In genomic region chr5:45675032-45675431, GRCm38 (mm10) we compare ENCODE assay signal across 26 mouse cellular contexts. TPM values are rescaled to one million over a fixed set of nuclear protein-coding genes. Genes with fewer than 3 reads are reported as not detected.
A peak's percentile ranks its signal among the peaks of the same experiment; 100 is the strongest.
DNase-seq lines count a peak whose midpoint lies in the region; ATAC-seq lines count a peak whose summit lies in the region.
"Had no signal": no experiment of that assay in that cellular context is flagged by ENCODE, and none has a peak within 500 bp of the region (broad histone marks: within the 10 kb centered on the region; RNA-seq: fewer than 3 reads in every experiment).

No protein-coding gene starts in this region.

- ATAC-seq in CD4-positive, CD25-positive, alpha-beta regulatory T cell, adult 4 months = peak; percentile 74
- ATAC-seq: forebrain, postnatal 0 days; liver, embryonic 12.5 days; liver, postnatal 0 days had no signal

- DNase-seq in 3T3-L1 (ENCODE audit: low read depth, low spot score) (peak; percentile 52), adipocyte (ENCODE audit: low spot score) (peak; percentile 48)
- DNase-seq in naive thymus-derived CD4-positive, alpha-beta T cell, adult 2 months (ENCODE audit: low read depth) = peak; percentile 24
- DNase-seq in heart, postnatal 4 days = no peak
- no peak for DNase-seq in urinary bladder, postnatal 14 days (ENCODE audit: low spot score)
- no peak for DNase-seq in gastrocnemius, postnatal 4 days (ENCODE audit: low spot score in 2 of 2)
- DNase-seq: adrenal gland, adult 8-10 months; cerebellum, adult 2 months; cerebellum, postnatal 14 days; forebrain, postnatal 0 days; gastrocnemius, postnatal 10 days; heart, adult 11 months; heart, postnatal 36 days; kidney, adult 18-20 months; kidney, postnatal 36 days; layer of hippocampus, postnatal 36 days; left cerebral cortex, postnatal 4 days; liver, postnatal 0 days; lung, postnatal 4 days; midbrain, embryonic 14.5 days; right cerebral cortex, postnatal 25 days; spleen, adult 18-20 months had no signal

RNA-seq across cellular contexts. Expression of gene Ncapg, which starts 5.3 kb away (rescaled TPM):
- 1 to 10 TPM; 7.1 to 9.5 TPM for polyA plus RNA-seq in CD4-positive, CD25-positive, alpha-beta regulatory T cell, adult 4 months (2017; shearing (Covaris generic))
- total RNA-seq in heart, postnatal 4 days (2021) = 10 to 100 TPM; 17.7 to 19.8 TPM
- 10 to 100 TPM; 11.6 to 14.3 TPM for total RNA-seq in gastrocnemius, postnatal 4 days (2021)

RNA-seq across cellular contexts. Expression of gene Fam184b, which starts 35.6 kb away (rescaled TPM):
- polyA plus RNA-seq in CD4-positive, CD25-positive, alpha-beta regulatory T cell, adult 4 months (2017; shearing (Covaris generic)) = under 1 TPM; 0.26 to 0.42 TPM
- under 1 TPM in 1 of 2 experiments, not detected in 1; 0.12 TPM for total RNA-seq in heart, postnatal 4 days (2021)
- 1 to 10 TPM; 1.8 to 2.0 TPM for total RNA-seq in gastrocnemius, postnatal 4 days (2021)
- total RNA-seq: monocyte, adult 5-6 weeks; neutrophil, adult 5-6 weeks had no signal

Comparison
In these comparisons a context has a peak if more than half of its experiments do, and no peak if none do; other contexts are left out.
1. DNase-seq: peak in 3T3-L1 (single experiment), adipocyte (single experiment) and naive thymus-derived CD4-positive, alpha-beta T cell, adult 2 months (single experiment); none in heart, postnatal 4 days (single experiment), urinary bladder, postnatal 14 days (single experiment) and gastrocnemius, postnatal 4 days (0 of 2).